Mouse (Mus musculus): ENCODE measurements around the gene Uroc1. TPM values are rescaled to one million over a fixed set of nuclear protein-coding genes. Genes with fewer than 3 reads are reported as not detected.

Uroc1 gene
- not detected for total RNA-seq (2023)

DNA sequence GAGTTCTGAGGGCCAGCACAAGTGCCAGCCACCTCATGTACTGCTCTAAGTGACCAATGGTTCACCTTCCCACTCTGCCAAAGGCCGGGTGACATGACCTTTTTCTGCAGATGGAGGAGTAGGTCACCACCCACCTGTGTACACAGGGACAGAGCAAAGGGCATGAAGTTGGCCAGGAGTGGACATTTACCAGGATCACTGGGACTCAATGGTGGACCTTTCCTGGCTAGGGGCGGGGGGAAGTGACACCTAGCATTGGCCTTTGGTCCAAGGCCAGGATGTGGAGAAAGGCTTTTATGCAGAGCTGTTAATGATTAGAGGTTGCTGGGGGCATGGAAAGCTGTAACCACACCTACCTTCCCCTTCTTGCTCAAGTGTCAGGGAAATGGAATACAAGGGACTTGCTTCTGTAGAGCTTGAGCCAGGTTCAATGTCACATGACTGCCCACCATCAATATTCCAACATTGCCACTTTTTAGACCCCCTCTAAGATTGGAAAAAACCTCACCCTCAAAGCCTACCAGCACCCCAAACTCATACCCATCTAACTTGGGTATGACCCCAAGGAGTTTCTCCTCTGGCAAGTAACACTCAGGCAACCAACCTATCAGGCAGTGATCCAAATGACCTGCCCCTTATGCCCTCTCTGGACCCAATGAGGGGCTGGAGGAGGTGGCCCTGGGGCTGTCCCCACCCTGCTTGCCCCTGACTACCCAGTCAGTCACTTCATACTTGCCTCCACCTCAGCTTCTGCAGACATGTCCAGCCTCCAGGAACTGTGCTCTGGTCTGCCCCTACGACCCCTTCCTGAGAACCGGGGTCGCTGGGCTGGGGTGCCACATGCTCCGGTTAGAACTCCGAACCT is at the start of gene Uroc1:
TSS of gene Uroc1 (plus strand) at position 724 of the 865 bp plus-strand sequence.

GRCm38 (mm10) chr6:90300919-90301318 is 32.2 kb upstream of the Uroc1 start, which contains the start of gene BC048671:
Gene BC048671 (plus strand): TSS chr6:90301219.

DNA sequence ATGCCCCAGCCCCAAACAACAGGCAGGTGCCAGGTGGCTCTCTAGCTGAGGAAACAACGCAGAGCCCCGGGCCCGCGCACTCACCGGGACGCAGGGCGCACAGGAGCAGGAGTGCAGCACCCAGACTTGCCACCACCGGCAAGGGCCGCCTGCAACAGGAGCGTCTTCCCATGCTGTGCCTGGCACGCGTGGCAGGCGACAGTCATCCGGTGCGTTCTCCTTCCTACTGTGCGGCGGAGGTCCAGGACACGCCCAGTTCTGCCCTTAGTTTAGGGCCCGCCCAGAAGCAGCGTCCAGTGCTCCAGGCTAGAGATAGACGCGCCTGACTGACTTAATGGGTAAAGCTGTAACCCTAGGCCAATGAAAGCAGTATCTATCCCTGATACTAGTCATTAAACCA is 8.1 kb upstream of the Uroc1 start, which contains the start of gene Chst13:
TSS of gene Chst13 (minus strand) at position 195 of the 400 bp plus-strand sequence.

DNA sequence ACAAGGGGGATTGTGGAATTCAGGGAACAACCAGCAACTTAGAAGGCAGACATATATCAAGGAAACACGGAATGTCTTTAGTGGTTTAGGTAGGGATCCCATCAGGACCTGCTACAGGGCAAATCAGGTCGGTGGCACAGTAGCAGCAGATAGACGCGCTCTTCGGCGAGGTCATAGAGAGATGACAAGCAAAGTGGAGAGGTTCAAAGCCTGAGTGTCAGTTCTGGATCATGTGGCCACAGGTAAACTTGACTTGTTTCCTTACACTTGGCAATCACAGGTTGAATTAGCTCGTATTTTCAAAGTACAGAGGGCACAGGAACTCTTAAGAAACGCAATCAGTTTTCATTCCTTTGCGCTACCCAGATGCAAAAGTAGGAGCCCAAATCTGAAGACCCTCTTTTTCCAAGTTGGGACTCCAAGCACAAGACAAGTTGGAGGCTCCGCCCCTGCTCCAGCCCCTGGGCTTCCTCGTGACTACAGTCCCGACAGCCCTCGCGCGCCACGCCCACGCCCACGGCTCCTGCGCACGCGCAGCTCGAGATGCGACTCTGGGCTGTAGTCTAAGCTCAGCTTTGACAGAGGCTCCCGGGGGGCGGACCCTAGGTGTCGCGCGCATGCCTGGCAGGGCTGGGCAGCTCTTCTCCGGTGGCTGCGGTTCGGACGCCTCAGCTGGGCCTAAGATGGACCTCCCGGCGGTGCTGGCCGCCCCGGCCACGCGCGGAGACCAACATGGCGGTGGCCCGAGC is 36.1 kb downstream of the Uroc1 start, which contains the start of gene Zxdc:
TSS of gene Zxdc (plus strand) at position 517 of the 749 bp plus-strand sequence.

Other genes starting within 250 kb of the Uroc1 start
- not detected for gene Vmn1r50, start 231.9 kb upstream of the Uroc1 start, total RNA-seq (2023)
- not detected for gene Vmn1r51, start 210.7 kb upstream of the Uroc1 start, total RNA-seq (2023)
- not detected for gene Vmn1r52, start 158.5 kb upstream of the Uroc1 start, total RNA-seq (2023)
- gene V1ra8, start 130.5 kb upstream of the Uroc1 start, total RNA-seq (2023): not detected
- not detected for gene Vmn1r53, start 108.8 kb upstream of the Uroc1 start, total RNA-seq (2023)
- not detected for gene Vmn1r54, start 87.0 kb upstream of the Uroc1 start, total RNA-seq (2023)
- gene BC048671, start 32.1 kb upstream of the Uroc1 start, total RNA-seq (2023): not detected
- gene Chst13, start 8.1 kb upstream of the Uroc1 start, total RNA-seq (2023): not detected
- gene Zxdc, start 36.2 kb downstream of the Uroc1 start, total RNA-seq (2023): 10 to 100 TPM; 30.2 to 32.8 TPM
- not detected for gene Cfap100, start 95.5 kb downstream of the Uroc1 start, total RNA-seq (2023)
- gene Klf15, start 129.3 kb downstream of the Uroc1 start, total RNA-seq (2023): not detected
- gene Aldh1l1, start 153.1 kb downstream of the Uroc1 start, total RNA-seq (2023): not detected

Data from B cell, adult 67 days (primary cell).